Mouse (Mus musculus): Measurements from ENCODE around the gene Stpg1.

GRCm38 (mm10) chr4:135498136-135498535 is 3.5 kb downstream of the Stpg1 start:
- TF ChIP-seq CTCF (IDR thresholded peaks at IDR 0.05; ENCODE audit: low read depth): no peak
- TF ChIP-seq EP300 (optimal IDR thresholded peaks at IDR 0.05): no peak

Data from stomach, postnatal 0 days (tissue).